Mouse (Mus musculus): ENCODE data around the gene Perm1. TPM values are rescaled to one million over a fixed set of nuclear protein-coding genes. Genes with fewer than 3 reads are reported as not detected.

Gene Perm1
- total RNA-seq (2023): 0.43 TPM

GRCm38 (mm10) chr4:156215649-156216048 is at the start of gene Perm1:
Gene Perm1, plus strand, starts transcription at chr4:156215868.

GRCm38 (mm10) chr4:156197131-156197828 is 18.4 kb upstream of the Perm1 start, which contains the start of gene Agrn:
Gene Agrn, minus strand, starts transcription at chr4:156197488.

DNA sequence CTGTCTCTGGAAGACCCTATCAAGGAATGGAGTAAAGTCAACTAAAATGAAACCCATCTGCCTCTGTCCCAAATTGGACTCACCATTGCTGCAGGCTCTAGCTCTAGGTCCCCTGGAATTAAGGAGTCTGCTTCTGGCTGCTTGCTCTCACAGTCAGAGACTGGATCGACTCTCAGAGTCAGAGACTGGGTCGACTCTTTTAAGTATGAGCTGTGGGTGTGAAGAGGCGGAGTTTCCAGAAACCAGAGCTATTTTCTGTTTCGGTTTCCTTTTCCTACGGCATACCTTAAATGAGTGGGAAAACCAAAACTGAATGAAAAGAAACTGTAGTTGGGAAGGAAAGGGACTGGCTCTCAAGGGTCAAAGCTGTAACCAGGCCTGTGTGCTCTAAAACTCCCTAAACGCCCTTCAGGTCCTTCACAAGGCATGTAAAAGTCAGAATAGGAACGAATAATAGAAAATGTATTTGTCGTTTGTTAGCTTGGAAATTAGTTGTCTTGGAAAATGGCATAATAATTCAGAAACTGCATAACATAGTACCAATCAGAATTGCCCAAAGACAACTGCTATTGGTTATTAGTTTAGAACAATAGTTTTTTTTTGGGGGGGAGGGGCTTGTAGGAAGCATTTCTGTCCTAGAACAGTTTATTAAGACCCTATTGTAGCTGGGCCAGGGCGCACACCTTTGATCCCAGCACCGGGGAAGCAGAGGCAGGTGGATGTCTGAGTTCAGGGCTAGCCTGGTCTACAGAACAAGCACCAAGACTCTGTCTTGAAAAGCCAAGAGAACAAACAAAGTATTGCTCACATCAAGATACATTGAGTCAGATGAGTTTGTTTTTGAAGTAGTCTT is 14.8 kb upstream of the Perm1 start, which contains the start of gene Isg15:
Gene Isg15 (minus strand): TSS at position 196 of the 853 bp plus-strand sequence.

DNA sequence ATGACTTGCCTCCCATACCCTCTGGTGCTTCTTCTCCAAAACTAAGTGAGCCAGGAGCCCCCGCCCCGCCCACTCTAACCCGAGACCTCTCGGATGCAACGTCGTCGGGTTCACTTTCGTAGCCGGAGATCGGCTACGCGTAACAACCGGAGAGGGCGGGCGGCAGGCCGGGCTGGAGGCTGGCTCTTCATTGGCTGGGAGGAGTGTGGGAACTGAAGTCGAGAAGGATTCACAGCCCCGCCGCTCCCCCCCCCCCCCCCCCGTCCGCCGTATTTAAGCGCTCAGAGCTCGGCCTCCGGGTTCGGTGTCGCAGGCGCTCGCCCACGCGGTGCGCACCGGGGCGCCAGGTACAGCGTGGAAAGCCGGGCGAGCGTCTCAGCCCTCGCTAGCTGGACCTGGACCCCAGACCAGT is 12.7 kb upstream of the Perm1 start, which contains the start of gene AW011738:
Gene AW011738 (plus strand): TSS at position 304 of the 412 bp plus-strand sequence.

DNA sequence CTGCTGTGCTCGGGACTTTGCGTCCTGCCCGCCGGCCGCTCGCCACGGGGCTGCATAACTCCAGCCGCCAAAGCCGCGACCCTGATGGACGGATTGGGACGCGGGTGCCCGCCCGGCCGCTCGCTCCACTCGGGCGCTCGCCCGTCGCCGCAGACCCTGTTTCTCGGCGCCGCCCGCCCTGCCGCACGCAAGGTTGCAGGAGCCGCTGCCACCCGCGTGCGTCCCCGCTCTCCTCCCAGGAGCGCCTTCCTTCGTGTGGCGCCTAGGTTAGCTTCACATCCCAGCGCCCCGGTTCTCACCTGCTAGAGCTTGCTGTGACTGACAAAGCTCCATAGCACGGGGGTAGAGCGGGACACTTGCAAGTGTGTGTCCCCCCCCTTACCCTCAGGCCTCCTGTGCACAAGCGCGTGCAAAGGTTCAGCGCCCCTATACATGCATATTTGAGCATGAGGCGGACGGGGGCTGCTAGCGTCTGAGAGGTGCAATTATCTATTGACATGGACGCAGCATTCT is 19.1 kb downstream of the Perm1 start, which contains the start of gene Plekhn1:
Gene Plekhn1 (minus strand): TSS at position 157 of the 513 bp plus-strand sequence.

DNA sequence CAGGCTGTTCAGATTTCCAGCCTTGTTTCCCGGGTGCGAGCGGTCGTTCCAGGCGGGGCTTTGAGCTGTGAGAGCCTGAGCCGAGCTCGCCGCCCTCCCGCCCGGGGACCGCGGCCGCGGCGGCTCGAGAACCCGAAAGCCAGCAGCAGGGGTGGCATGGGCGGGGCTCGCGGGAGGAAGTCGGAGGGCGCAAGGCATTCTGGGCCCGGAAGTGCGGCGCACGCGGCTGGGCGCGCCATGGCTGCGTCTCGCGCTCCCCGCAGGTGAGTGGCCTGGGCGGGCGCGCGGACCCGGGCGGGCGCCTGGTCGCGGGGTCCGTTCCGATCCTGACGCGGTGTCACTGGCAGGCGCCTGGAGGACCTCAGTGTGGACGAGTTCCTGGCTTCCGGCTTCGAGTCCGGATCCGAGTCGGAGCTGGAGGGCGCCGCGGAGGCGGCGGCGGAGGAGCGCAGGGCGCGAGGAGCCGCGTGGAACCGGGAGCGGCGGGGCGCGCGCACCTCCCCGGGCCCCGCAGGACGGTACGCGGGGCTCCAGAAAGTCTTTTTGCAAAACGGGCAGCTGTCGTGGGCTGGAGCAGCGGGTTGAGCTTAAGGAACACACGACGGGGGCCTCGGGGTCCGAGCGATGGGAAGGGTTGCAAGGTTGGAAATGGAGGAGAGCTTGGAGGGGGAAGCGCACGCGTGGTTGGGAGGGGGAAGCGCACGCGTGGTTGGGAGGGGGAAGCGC is 20.3 kb downstream of the Perm1 start, which contains the start of gene Noc2l:
Gene Noc2l (plus strand): TSS at position 203 of the 726 bp plus-strand sequence.

DNA sequence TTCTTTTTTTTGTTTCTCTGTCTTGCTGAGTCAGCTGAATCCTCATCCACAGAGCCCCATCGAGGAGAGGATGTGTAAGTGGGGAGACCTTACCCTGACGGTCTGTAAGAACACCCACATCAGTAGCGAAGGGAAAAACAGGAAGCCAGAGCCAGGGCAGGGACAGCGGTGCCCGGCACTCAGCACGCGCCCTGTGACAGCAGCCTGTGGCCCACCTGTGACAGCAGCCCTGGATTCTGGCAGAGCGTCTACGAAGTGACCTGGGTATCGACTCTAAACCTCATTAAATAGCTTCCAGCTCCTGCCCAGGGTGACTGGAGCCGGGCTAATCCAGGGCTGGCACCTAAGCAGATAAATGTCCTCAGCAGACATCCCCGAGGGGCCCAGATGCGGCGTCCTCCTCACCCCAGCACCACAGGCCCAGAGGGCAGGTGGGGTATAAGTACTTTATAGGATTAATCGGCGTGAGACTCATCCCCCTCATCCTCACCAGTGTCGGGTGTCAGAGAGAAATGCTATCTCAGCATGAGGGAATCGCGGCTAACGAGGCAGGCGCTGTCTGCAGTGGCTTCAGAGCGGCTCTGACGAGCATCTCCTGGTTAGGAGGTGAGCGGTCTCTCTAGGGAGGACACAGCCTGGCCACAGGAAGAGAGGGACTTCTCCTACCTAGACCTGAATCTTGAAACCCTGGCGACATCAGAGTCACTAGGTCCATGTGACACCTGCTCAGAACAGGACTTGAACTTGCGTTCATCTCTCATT is 39.6 kb downstream of the Perm1 start, which contains the start of gene Samd11:
Gene Samd11 (minus strand): TSS at position 580 of the 762 bp plus-strand sequence.

Other genes starting within 250 kb of the Perm1 start
- 2.8 TPM for gene B3galt6, start 223.2 kb upstream of the Perm1 start, total RNA-seq (2023)
- gene Sdf4, start 223.0 kb upstream of the Perm1 start, total RNA-seq (2023): 167 TPM
- gene Tnfrsf4, start 202.0 kb upstream of the Perm1 start, total RNA-seq (2023): 15.7 TPM
- gene Tnfrsf18, start 189.7 kb upstream of the Perm1 start, total RNA-seq (2023): 28.4 TPM
- not detected for gene Ttll10, start 156.5 kb upstream of the Perm1 start, total RNA-seq (2023)
- 47.3 TPM for gene 9430015G10Rik, start 105.9 kb upstream of the Perm1 start, total RNA-seq (2023)
- gene Rnf223, start 85.4 kb upstream of the Perm1 start, total RNA-seq (2023): 1.4 TPM
- gene Agrn, start 18.4 kb upstream of the Perm1 start, total RNA-seq (2023): 5.8 TPM
- gene Isg15, start 15.1 kb upstream of the Perm1 start, total RNA-seq (2023): 14.4 TPM
- 10.8 TPM for gene AW011738, start 12.6 kb upstream of the Perm1 start, total RNA-seq (2023)
- gene Plekhn1, start 19.0 kb downstream of the Perm1 start, total RNA-seq (2023): 46.5 TPM
- gene Noc2l, start 20.1 kb downstream of the Perm1 start, total RNA-seq (2023): 99.1 TPM
- 0.46 TPM for gene Samd11, start 39.8 kb downstream of the Perm1 start, total RNA-seq (2023)
- gene Vmn2r-ps159, start 115.2 kb downstream of the Perm1 start, total RNA-seq (2023): not detected